Mouse (Mus musculus) cerebellum, adult 2 months (tissue): ENCODE data around the gene 4930564D02Rik. TPM values are rescaled to one million over a fixed set of nuclear protein-coding genes. Genes with fewer than 3 reads are reported as not detected.

Experiments
- DNase-seq, 2 experiments: peaks; one replicate each; pipeline ENCODE4 v3.0.0; 2021
- H3K27ac ChIP-seq: fragments of 200-500 bp; 2 replicates; pipeline ENCODE4 v1.5.1; 2012; ENCODE audit warnings: low read length, control low read depth, inconsistent platforms; ENCODE audit not compliant: insufficient read depth
- H3K27me3 ChIP-seq: fragments of 200-500 bp; 2 replicates; pipeline ENCODE4 v1.6.1; 2012; ENCODE audit warnings: inconsistent platforms, mild to moderate bottlenecking, low read length, moderate library complexity; ENCODE audit not compliant: control insufficient read depth, insufficient read depth
- H3K4me1 ChIP-seq: fragments of 200-500 bp; 2 replicates; pipeline ENCODE4 v1.6.1; 2011; ENCODE audit warnings: low read length; ENCODE audit not compliant: control insufficient read depth, insufficient read depth
- H3K4me3 ChIP-seq: fragments of 200-500 bp; replicated peaks from 2 replicates; pipeline ENCODE3; 2011; ENCODE audit warnings: mild to moderate bottlenecking, low read depth, low read length, control low read depth; ENCODE audit not compliant: insufficient read depth
- CTCF ChIP-seq: fragments of 200-500 bp; IDR thresholded peaks from 2 replicates; pipeline ENCODE4 v1.5.1; 2011; ENCODE audit warnings: low read depth, mild to moderate bottlenecking, control low read depth, low read length, moderate library complexity, borderline replicate concordance; ENCODE audit not compliant: insufficient read depth
- POLR2A ChIP-seq: fragments of 200-500 bp; IDR thresholded peaks from 2 replicates; pipeline ENCODE4 v1.6.1; 2011; ENCODE audit warnings: low read length, control low read depth, borderline replicate concordance; ENCODE audit not compliant: insufficient read depth
- WGBS: fragments of 180-500 bp; shearing (Covaris S2); methylation state at CpG from one replicate; pipeline ENCODE4 v1.1.7; 2018; 5-methylcytosine and 5-hydroxymethylcytosine counted together
- polyA plus RNA-seq: library from polyadenylated mRNA; depleted of rRNA; stranded (reverse); fragments of >200 nt; gene quantifications from 2 replicates; pipeline ENCODE4 v1.2.3, GENCODE M21; 2012; rRNA removed

Gene 4930564D02Rik
- polyA plus RNA-seq, 1 experiment = not detected

GRCm38 (mm10) chr3:105099526-105100269, 33.1 kb downstream of the 4930564D02Rik start:
- 47% methylated on average over 15 of the region's 15 CpGs for WGBS
- TF ChIP-seq CTCF (no peak), POLR2A (no peak)
- DNase-seq = no peak
- no peaks in the 10 kb centered on the region for H3K4me1 ChIP-seq
- H3K27me3 ChIP-seq = no peaks in the 10 kb centered on the region
- H3K27ac ChIP-seq = no peak overlapping the region
- no peak overlapping the region for H3K4me3 ChIP-seq

GRCm38 (mm10) chr3:105100270-105100589, 33.6 kb downstream of the 4930564D02Rik start:
- Histone ChIP-seq H3K4me3 (no peak overlapping the region), H3K27ac (no peak overlapping the region), H3K27me3 (no peaks in the 10 kb centered on the region), H3K4me1 (no peaks in the 10 kb centered on the region)
- TF ChIP-seq POLR2A = no peak
- no peak for TF ChIP-seq CTCF
- WGBS = 59% methylated on average over 4 of the region's 4 CpGs
- no peak for DNase-seq

GRCm38 (mm10) chr3:105105827-105106226, 39.2 kb downstream of the 4930564D02Rik start:
- H3K4me1 ChIP-seq = no peaks in the 10 kb centered on the region
- no peak overlapping the region for H3K27ac ChIP-seq
- no peaks in the 10 kb centered on the region for H3K27me3 ChIP-seq
- H3K4me3 ChIP-seq = no peak overlapping the region
- no peak for TF ChIP-seq POLR2A
- TF ChIP-seq CTCF = no peak
- WGBS = 89% methylated on average over 4 of the region's 4 CpGs
- DNase-seq = no peak

- TF ChIP-seq POLR2A (no peak), CTCF (no peak)
- 20% methylated on average over 4 of the region's 4 CpGs for WGBS
- Histone ChIP-seq H3K4me3 (no peak overlapping the region), H3K4me1 (peaks cover 29% of the 10 kb centered on the region), H3K27me3 (no peaks in the 10 kb centered on the region), H3K27ac (0 out of 2 replicates have a peak overlapping the region, but pooled peaks have one; percentile 14)
- peak; percentile 70 to 82 for DNase-seq
These were observed 47.2 kb downstream of the 4930564D02Rik start for GRCm38 (mm10) chr3:105113859-105114258.

GRCm38 (mm10) chr3:105114269-105114668, 47.6 kb downstream of the 4930564D02Rik start:
- peaks cover 29% of the 10 kb centered on the region for H3K4me1 ChIP-seq
- peak overlapping the region; percentile 68; the same call in 1 of the 2 replicates for H3K27ac ChIP-seq
- peak; percentile 73 to 77 for DNase-seq
- TF ChIP-seq POLR2A (no peak), CTCF (peak; percentile 80)
- no peak overlapping the region for H3K4me3 ChIP-seq
- no peaks in the 10 kb centered on the region for H3K27me3 ChIP-seq
- 22% methylated on average over 2 of the region's 2 CpGs for WGBS

GRCm38 (mm10) chr3:105116596-105116995, 50.0 kb downstream of the 4930564D02Rik start:
- no peak overlapping the region for H3K27ac ChIP-seq
- WGBS = 23% methylated on average over 4 of the region's 4 CpGs
- peaks cover 29% of the 10 kb centered on the region for H3K4me1 ChIP-seq
- TF ChIP-seq CTCF (no peak), POLR2A (no peak)
- no peak overlapping the region for H3K4me3 ChIP-seq
- no peaks in the 10 kb centered on the region for H3K27me3 ChIP-seq
- DNase-seq = peak; percentile 55 to 76

- no peaks in the 10 kb centered on the region; the same call in 1 of the 2 replicates for H3K4me1 ChIP-seq
- TF ChIP-seq CTCF (no peak), POLR2A (no peak)
- H3K4me3 ChIP-seq = no peak overlapping the region
- peak; percentile 41 to 81 for DNase-seq
- no peak overlapping the region; the same call in 1 of the 2 replicates for H3K27ac ChIP-seq
- 34% methylated on average over 3 of the region's 3 CpGs for WGBS
- no peaks in the 10 kb centered on the region for H3K27me3 ChIP-seq
These were observed 57.1 kb downstream of the 4930564D02Rik start for GRCm38 (mm10) chr3:105123776-105124175.

- Histone ChIP-seq H3K4me3 (no peak overlapping the region), H3K27me3 (no peaks in the 10 kb centered on the region; the same call in 1 of the 2 replicates), H3K27ac (no peak overlapping the region), H3K4me1 (no peaks in the 10 kb centered on the region; the same call in 1 of the 2 replicates)
- 65% methylated on average over 7 of the region's 7 CpGs for WGBS
- TF ChIP-seq CTCF (no peak), POLR2A (no peak)
- no peak for DNase-seq
These were observed 61.2 kb downstream of the 4930564D02Rik start for GRCm38 (mm10) chr3:105127881-105128280.

Other genes starting within 250 kb of the 4930564D02Rik start
- gene Mov10, start 248.3 kb upstream of the 4930564D02Rik start, polyA plus RNA-seq = 3.2 and 4.1 TPM in 2 replicates
- 13.7 and 14.7 TPM in 2 replicates for gene St7l, start 202.8 kb upstream of the 4930564D02Rik start, polyA plus RNA-seq
- 45.6 and 53.7 TPM in 2 replicates for gene Capza1, start 202.3 kb upstream of the 4930564D02Rik start, polyA plus RNA-seq
- 0.40 and 0.44 TPM in 2 replicates for gene Wnt2b, start 104.9 kb upstream of the 4930564D02Rik start, polyA plus RNA-seq
- 7.4 TPM in 2 replicates for gene Cttnbp2nl, start 13.7 kb upstream of the 4930564D02Rik start, polyA plus RNA-seq